Mouse (Mus musculus) midbrain, embryonic 11.5 days (tissue): ENCODE data around the gene Rftn1. TPM values are rescaled to one million over a fixed set of nuclear protein-coding genes. Genes with fewer than 3 reads are reported as not detected.
"Not testable (repeated sequence)": the region's sequence is repeated elsewhere in the genome, so short reads cannot be mapped to it uniquely, and the experiment has no call there.

Source experiments
- ATAC-seq: fragments of 200-750 bp; cut with Nextera tagmentation; 2 replicates; pipeline ENCODE4 v1.8.0; 2017; ENCODE audit warnings: moderate TSS enrichment, moderate library complexity; ENCODE audit not compliant: low FRiP score
- DNase-seq: peaks from one replicate; pipeline ENCODE4 v3.0.0; 2015; ENCODE audit warnings: low spot score; ENCODE audit errors: missing footprints
- H3K27ac ChIP-seq: fragments of 300-500 bp; sonication (generic); 2 replicates; pipeline ENCODE4 v1.5.1; 2014; ENCODE audit warnings: low read depth, low read length
- H3K27me3 ChIP-seq: fragments of 300-500 bp; sonication (generic); 2 replicates; pipeline ENCODE4 v1.6.1; 2014; ENCODE audit warnings: mild to moderate bottlenecking, low read length, moderate library complexity, mixed read lengths; ENCODE audit not compliant: control insufficient read depth, insufficient read depth
- H3K36me3 ChIP-seq: fragments of 300-500 bp; sonication (generic); 2 replicates; pipeline ENCODE4 v1.6.1; 2014; ENCODE audit warnings: mild to moderate bottlenecking, low read length, moderate library complexity, mixed read lengths; ENCODE audit not compliant: control insufficient read depth, insufficient read depth
- H3K4me1 ChIP-seq: fragments of 300-500 bp; sonication (generic); 2 replicates; pipeline ENCODE4 v1.6.1; 2014; ENCODE audit warnings: low read length; ENCODE audit not compliant: control insufficient read depth, insufficient read depth
- H3K4me2 ChIP-seq: fragments of 300-500 bp; sonication (generic); 2 replicates; pipeline ENCODE4 v1.6.1; 2014; ENCODE audit warnings: mild to moderate bottlenecking, moderate library complexity
- H3K4me3 ChIP-seq: fragments of 300-500 bp; sonication (generic); 2 replicates; pipeline ENCODE4 v1.5.1; 2014; ENCODE audit warnings: low read depth, low read length
- H3K9ac ChIP-seq: fragments of 300-500 bp; sonication (generic); 2 replicates; pipeline ENCODE4 v1.6.1; 2014; ENCODE audit warnings: low read length
- H3K9me3 ChIP-seq: fragments of 300-500 bp; sonication (generic); 2 replicates; pipeline ENCODE4 v1.6.1; 2016; ENCODE audit warnings: low read length; ENCODE audit not compliant: control insufficient read depth
- WGBS: fragments of 180-500 bp; shearing (Covaris S2); extraction: QIAGEN DNeasy Blood & Tissue Kit; methylation state at CpG from one replicate; pipeline ENCODE4 v1.1.7; 2014; 5-methylcytosine and 5-hydroxymethylcytosine counted together
- polyA plus RNA-seq: library from polyadenylated mRNA; unstranded; fragments of >200 nt; fragmentation: Nextera tagmentation; extraction: Ambion mirVana; gene quantifications from 2 replicates; pipeline ENCODE4 v1.2.1, GENCODE M21; 2014

The Rftn1 gene
- polyA plus RNA-seq, 1 experiment from 2014 or later: 4.3 TPM

GRCm38 (mm10) chr17:50116980-50117379, 73.5 kb downstream of the Rftn1 start:
- Histone ChIP-seq H3K36me3 (no peaks in the 10 kb centered on the region), H3K9me3 (no peaks in the 10 kb centered on the region), H3K4me1 (no peaks in the 10 kb centered on the region), H3K9ac (no peak overlapping the region), H3K27me3 (no peaks in the 10 kb centered on the region), H3K4me2 (no peak overlapping the region), H3K4me3 (no peak overlapping the region), H3K27ac (no peak overlapping the region)
- ATAC-seq (no peak), DNase-seq (peak; percentile 87)
- WGBS: 80% methylated on average over 3 of the region's 3 CpGs

GRCm38 (mm10) chr17:50116401-50116800, 74.1 kb downstream of the Rftn1 start:
- not testable (repeated sequence) for H3K4me1 ChIP-seq, H3K4me3 ChIP-seq, H3K27me3 ChIP-seq, ATAC-seq, H3K36me3 ChIP-seq, H3K4me2 ChIP-seq, H3K9me3 ChIP-seq, H3K27ac ChIP-seq, H3K9ac ChIP-seq
- WGBS: 88% methylated on average over 1 of the region's 1 CpGs
- peak; percentile 67 for DNase-seq

- not testable (repeated sequence) for ATAC-seq, H3K27me3 ChIP-seq, H3K4me1 ChIP-seq, H3K36me3 ChIP-seq, H3K4me3 ChIP-seq, H3K9ac ChIP-seq, H3K27ac ChIP-seq, H3K4me2 ChIP-seq, H3K9me3 ChIP-seq
- DNase-seq: peak; percentile 78
- WGBS: 88% methylated on average over 3 of the region's 3 CpGs
Observed at GRCm38 (mm10) chr17:50115716-50116115, 74.8 kb downstream of the Rftn1 start.

GRCm38 (mm10) chr17:50114659-50115058, 75.8 kb downstream of the Rftn1 start:
- no peak for DNase-seq
- no peak for ATAC-seq
- no peaks in the 10 kb centered on the region for H3K9me3 ChIP-seq
- 84% methylated on average over 8 of the region's 8 CpGs for WGBS
- no peaks in the 10 kb centered on the region for H3K36me3 ChIP-seq
- H3K9ac ChIP-seq: no peak overlapping the region
- H3K27ac ChIP-seq: no peak overlapping the region
- H3K4me1 ChIP-seq: no peaks in the 10 kb centered on the region
- H3K4me2 ChIP-seq: no peak overlapping the region
- no peak overlapping the region for H3K4me3 ChIP-seq
- H3K27me3 ChIP-seq: no peaks in the 10 kb centered on the region

GRCm38 (mm10) chr17:50110650-50111415, 79.6 kb downstream of the Rftn1 start:
- DNase-seq (peak; percentile 79), ATAC-seq (no peak)
- WGBS: 78% methylated on average over 14 of the region's 14 CpGs
- Histone ChIP-seq H3K36me3 (no peaks in the 10 kb centered on the region), H3K27me3 (no peaks in the 10 kb centered on the region), H3K27ac (no peak overlapping the region), H3K4me3 (no peak overlapping the region), H3K4me2 (no peak overlapping the region), H3K9ac (no peak overlapping the region), H3K4me1 (no peaks in the 10 kb centered on the region), H3K9me3 (no peaks in the 10 kb centered on the region)

DNA sequence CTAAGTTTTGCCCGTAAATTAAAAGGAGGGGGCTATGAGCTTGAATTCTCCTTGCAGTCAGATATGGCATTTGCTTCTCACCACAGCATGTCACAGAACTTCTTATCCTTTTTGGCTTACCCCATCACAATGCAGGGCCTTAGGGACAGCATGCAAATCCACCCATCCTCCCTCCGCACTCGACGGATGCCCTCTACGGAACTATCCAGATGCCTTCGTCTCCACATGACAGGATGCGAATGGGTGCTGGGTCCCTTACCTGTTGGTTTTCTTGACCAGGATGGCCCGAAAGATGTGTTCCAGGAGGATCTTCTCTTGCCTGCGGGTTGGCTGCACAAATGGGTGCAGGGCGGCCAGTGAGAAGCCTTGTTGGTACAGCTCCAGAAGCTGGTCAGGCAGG, 83.7 kb downstream of the Rftn1 start:
- ATAC-seq (no peak), DNase-seq (peak; percentile 69)
- Histone ChIP-seq H3K9me3 (no peaks in the 10 kb centered on the region), H3K27me3 (no peaks in the 10 kb centered on the region), H3K4me3 (no peak overlapping the region), H3K4me1 (no peaks in the 10 kb centered on the region), H3K27ac (no peak overlapping the region), H3K4me2 (no peak overlapping the region), H3K9ac (no peak overlapping the region), H3K36me3 (no peaks in the 10 kb centered on the region)
- WGBS: 93% methylated on average over 10 of the region's 10 CpGs

- Histone ChIP-seq H3K4me2 (no peak overlapping the region), H3K36me3 (no peaks in the 10 kb centered on the region), H3K4me1 (no peaks in the 10 kb centered on the region), H3K9ac (no peak overlapping the region), H3K27ac (no peak overlapping the region), H3K9me3 (no peaks in the 10 kb centered on the region), H3K27me3 (no peaks in the 10 kb centered on the region), H3K4me3 (no peak overlapping the region)
- ATAC-seq (no peak), DNase-seq (peak; percentile 17)
- 80% methylated on average over 3 of the region's 3 CpGs for WGBS
Observed at GRCm38 (mm10) chr17:50104131-50104530, 86.3 kb downstream of the Rftn1 start.

DNA sequence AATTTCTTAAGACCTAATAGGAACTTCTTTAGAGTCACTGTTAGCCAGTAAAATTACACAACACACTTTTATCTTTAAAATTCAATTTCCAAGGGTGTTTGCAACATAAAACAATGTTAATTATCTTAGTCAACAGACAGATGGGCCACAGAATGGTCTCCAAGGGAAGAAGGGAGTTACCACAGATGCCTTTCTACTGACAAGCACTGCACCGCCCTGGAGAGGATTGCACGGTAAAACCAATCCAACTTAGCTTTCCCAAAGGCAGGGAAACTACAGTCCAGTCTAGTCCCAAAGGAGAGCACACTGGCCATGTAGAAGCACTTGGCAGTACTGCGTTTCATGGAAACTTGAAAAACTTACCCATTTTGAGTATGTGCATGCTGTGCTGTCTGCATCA, 89.1 kb downstream of the Rftn1 start:
- H3K36me3 ChIP-seq: no peaks in the 10 kb centered on the region
- no peaks in the 10 kb centered on the region for H3K27me3 ChIP-seq
- H3K4me3 ChIP-seq: no peak overlapping the region
- ATAC-seq (no peak), DNase-seq (peak; percentile 47)
- no peak overlapping the region for H3K27ac ChIP-seq
- WGBS: 93% methylated on average over 3 of the region's 3 CpGs
- H3K9me3 ChIP-seq: no peaks in the 10 kb centered on the region
- no peak overlapping the region for H3K4me2 ChIP-seq
- H3K4me1 ChIP-seq: no peaks in the 10 kb centered on the region
- H3K9ac ChIP-seq: no peak overlapping the region

DNA sequence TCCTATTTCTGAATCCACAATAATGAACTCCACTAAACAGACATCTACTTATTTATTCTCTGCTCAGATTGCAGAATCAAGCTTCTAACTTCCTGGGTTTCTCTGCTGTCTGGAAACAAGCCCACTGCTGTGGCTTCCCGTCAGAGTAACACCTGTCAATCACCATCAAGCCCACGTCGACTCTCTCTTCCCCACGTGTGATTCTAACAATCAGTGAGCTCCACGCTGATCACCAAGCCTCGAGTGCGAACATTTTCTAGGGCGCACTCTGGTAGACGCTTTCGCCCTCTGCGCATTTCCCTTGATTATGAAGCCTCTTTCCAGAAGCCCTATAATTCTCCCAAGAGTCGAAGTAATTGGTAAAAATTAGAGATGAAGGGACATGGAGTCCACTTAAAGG, 90.4 kb downstream of the Rftn1 start:
- H3K9ac ChIP-seq: no peak overlapping the region
- H3K27ac ChIP-seq: no peak overlapping the region
- DNase-seq: peak; percentile 75
- no peaks in the 10 kb centered on the region for H3K27me3 ChIP-seq
- no peak overlapping the region for H3K4me3 ChIP-seq
- 77% methylated on average over 12 of the region's 12 CpGs for WGBS
- H3K36me3 ChIP-seq: no peaks in the 10 kb centered on the region
- no peaks in the 10 kb centered on the region for H3K9me3 ChIP-seq
- ATAC-seq: no peak
- H3K4me2 ChIP-seq: no peak overlapping the region
- H3K4me1 ChIP-seq: no peaks in the 10 kb centered on the region
